Mouse (Mus musculus) kidney, adult 18-20 months (tissue): ENCODE results near the gene Gm39115.
"Not testable (repeated sequence)": the region's sequence is repeated elsewhere in the genome, so short reads cannot be mapped to it uniquely, and the experiment has no call there.

Source experiments
- DNase-seq: peaks from one replicate; pipeline ENCODE4 v3.0.0; 2021

Gm39115 gene

GRCm38 (mm10) chr7:142135934-142136333, at the start of gene Gm39115:
Gene Gm39115, minus strand, starts transcription at chr7:142136034.
- DNase-seq: not testable (repeated sequence)

GRCm38 (mm10) chr7:142181021-142181420, 45.2 kb upstream of the Gm39115 start:
- no peak for DNase-seq

- DNase-seq: no peak
Measured at GRCm38 (mm10) chr7:142178685-142179084, 42.9 kb upstream of the Gm39115 start.

GRCm38 (mm10) chr7:142175905-142176304, 40.1 kb upstream of the Gm39115 start, which contains the start of gene Krtap5-2:
Gene Krtap5-2, minus strand, starts transcription at chr7:142176005.
- DNase-seq: not testable (repeated sequence)

- no peak for DNase-seq
Measured at GRCm38 (mm10) chr7:142169836-142170235, 34.0 kb upstream of the Gm39115 start.

- not testable (repeated sequence) for DNase-seq
Measured at GRCm38 (mm10) chr7:142165639-142166038, 29.8 kb upstream of the Gm39115 start, which contains the start of gene Gm4553. Gene Gm4553, minus strand, starts transcription at chr7:142165739.

- DNase-seq: no peak
Measured at GRCm38 (mm10) chr7:142159366-142159765, 23.5 kb upstream of the Gm39115 start.

GRCm38 (mm10) chr7:142157013-142157412, 21.2 kb upstream of the Gm39115 start, which contains the start of gene Gm29735:
Gene Gm29735, minus strand, starts transcription at chr7:142157113.
- DNase-seq: not testable (repeated sequence)

- no peak for DNase-seq
Measured at GRCm38 (mm10) chr7:142155308-142155707, 19.5 kb upstream of the Gm39115 start.

GRCm38 (mm10) chr7:142152191-142152590, 16.4 kb upstream of the Gm39115 start:
- no peak for DNase-seq

GRCm38 (mm10) chr7:142148633-142149032, 12.8 kb upstream of the Gm39115 start:
- no peak for DNase-seq

GRCm38 (mm10) chr7:142146033-142146432, 10.2 kb upstream of the Gm39115 start:
- DNase-seq: peak; percentile 44

- no peak for DNase-seq
Measured at GRCm38 (mm10) chr7:142145413-142145940, 9.6 kb upstream of the Gm39115 start.

GRCm38 (mm10) chr7:142144507-142144906, 8.7 kb upstream of the Gm39115 start, which contains the start of gene Gm45337:
Gene Gm45337, minus strand, starts transcription at chr7:142144607.
- DNase-seq: no peak

- not testable (repeated sequence) for DNase-seq
Measured at GRCm38 (mm10) chr7:142143506-142144010, 7.7 kb upstream of the Gm39115 start.

- DNase-seq: no peak
Measured at GRCm38 (mm10) chr7:142140696-142141095, 4.9 kb upstream of the Gm39115 start.

- peak; percentile 38 for DNase-seq
Measured at GRCm38 (mm10) chr7:142134206-142134995, 1.4 kb downstream of the Gm39115 start.

GRCm38 (mm10) chr7:142128843-142129242, 7.0 kb downstream of the Gm39115 start:
- no peak for DNase-seq

- not testable (repeated sequence) for DNase-seq
Measured at GRCm38 (mm10) chr7:142120629-142121028, 15.2 kb downstream of the Gm39115 start, which contains the start of gene Gm45618. Gene Gm45618, minus strand, starts transcription at chr7:142120729.

- no peak for DNase-seq
Measured at GRCm38 (mm10) chr7:142119632-142120031, 16.2 kb downstream of the Gm39115 start.

- DNase-seq: no peak
Measured at GRCm38 (mm10) chr7:142104747-142105146, 31.1 kb downstream of the Gm39115 start.

GRCm38 (mm10) chr7:142097776-142098175, 38.1 kb downstream of the Gm39115 start:
- peak; percentile 84 for DNase-seq

- DNase-seq: no peak
Measured at GRCm38 (mm10) chr7:142096701-142097100, 39.1 kb downstream of the Gm39115 start.
